Mouse (Mus musculus) retina, postnatal 1 day (tissue): ENCODE data around the gene Sqor.

Source experiments
- DNase-seq: peaks from one replicate; pipeline ENCODE4 v3.0.0-alpha.2; 2012

The Sqor gene

DNA sequence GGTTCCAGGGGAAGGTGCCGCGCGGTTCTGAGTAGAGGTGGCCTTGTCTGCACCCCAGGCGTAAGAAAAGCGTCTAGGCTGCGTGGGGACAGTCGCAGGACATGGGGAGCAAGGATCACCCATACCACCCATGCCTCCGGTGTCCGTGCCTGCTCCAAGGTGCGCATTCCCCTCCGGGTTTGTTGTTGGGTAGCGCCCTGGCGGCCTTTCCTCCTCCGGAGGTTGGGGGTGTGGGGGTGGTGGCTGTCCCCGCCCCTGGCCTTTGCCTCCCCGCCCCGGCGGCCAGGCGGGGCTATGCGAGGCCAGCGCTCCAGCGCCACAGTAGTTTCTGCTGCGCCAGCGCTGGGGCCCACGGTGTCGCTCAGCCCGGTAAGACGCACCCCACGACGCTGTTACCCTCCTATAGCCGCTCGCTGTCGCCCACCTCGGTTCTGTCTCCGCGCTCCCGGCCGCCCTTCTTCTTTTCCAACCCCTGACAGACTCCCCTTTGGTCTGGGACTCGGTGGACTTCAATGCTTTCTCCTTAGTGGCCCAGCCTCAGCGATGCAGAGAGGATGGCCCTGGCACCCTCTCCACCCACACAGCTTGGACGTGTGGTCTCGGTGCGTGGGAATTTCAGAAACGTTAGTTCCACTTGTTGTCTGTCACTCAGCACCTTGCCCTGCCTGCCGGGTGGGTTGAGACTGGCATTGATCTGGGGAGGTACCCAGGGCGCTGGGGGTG is at the start of gene Sqor:
Sqor (plus strand) TSS at position 167 of the 723 bp plus-strand sequence.
- peak; percentile 58 for DNase-seq

DNA sequence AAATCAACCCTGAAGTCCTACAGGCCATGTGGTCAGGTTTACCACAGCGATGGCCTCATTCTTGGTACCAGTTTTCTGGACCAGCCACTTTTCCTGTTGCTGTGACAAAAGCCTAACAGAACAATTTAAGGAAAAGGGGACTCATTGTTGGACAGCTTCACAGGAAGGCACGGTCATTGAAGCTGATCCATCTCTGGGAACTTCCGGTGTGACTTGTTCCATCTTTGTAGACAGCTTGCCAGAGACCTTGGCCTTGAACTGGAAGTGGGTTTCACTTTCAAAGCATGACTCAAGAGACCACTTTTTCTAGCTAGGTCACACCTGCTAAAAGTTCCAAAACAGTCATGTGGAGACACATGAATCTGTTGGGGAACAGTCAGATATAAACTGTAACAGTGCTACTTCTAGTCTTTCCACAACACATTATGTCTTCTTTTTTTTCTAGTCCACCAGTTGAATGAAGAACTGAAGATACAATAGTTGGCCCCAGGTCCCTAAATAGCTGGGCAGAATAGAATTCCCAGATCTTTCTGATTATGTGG is 48.7 kb upstream of the Sqor start:
- no peak for DNase-seq

DNA sequence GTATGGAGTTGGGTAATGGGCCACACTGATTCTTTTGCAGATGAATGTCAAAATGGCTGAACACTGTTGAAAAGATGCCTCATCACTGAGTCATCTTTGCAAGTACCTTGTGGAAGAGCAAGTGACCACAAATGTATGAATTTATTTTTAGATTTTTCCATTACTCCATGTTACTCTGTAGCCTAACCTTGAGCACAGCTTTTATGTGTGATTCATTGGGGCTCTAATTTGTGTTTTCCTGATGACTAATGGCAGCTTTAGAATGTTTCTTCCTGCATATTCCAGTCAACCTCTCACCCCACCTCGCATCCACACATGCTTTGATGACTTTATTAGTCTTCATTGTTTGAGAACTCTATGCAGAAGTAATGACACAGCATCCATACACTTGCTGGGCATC is 45.8 kb upstream of the Sqor start:
- no peak for DNase-seq

- DNase-seq, result no peak
Measured at GRCm38 (mm10) chr2:122720564-122720963, 44.5 kb upstream of the Sqor start.

DNA sequence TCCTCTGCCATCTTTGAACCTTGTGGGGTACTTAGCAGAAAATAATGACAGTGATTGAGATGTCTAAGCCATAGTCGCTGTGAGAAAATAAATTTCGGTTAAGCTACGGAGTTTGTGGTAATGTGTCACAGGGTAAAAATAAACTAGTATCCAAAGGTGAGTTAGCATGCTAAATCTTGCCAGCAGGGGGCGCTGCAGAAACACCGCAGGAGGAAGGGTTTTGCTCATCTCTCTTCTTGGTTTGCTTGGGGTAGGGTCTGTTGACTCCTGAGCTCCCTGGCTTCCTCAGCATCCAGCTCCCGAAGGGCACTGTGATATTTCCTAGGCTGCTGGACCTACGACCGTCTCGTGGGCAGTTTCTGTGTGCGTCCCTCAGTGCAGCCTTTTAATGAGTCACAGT is 39.4 kb upstream of the Sqor start:
- peak; percentile 38 for DNase-seq

GRCm38 (mm10) chr2:122731456-122731855 is 33.6 kb upstream of the Sqor start:
- no peak for DNase-seq

DNA sequence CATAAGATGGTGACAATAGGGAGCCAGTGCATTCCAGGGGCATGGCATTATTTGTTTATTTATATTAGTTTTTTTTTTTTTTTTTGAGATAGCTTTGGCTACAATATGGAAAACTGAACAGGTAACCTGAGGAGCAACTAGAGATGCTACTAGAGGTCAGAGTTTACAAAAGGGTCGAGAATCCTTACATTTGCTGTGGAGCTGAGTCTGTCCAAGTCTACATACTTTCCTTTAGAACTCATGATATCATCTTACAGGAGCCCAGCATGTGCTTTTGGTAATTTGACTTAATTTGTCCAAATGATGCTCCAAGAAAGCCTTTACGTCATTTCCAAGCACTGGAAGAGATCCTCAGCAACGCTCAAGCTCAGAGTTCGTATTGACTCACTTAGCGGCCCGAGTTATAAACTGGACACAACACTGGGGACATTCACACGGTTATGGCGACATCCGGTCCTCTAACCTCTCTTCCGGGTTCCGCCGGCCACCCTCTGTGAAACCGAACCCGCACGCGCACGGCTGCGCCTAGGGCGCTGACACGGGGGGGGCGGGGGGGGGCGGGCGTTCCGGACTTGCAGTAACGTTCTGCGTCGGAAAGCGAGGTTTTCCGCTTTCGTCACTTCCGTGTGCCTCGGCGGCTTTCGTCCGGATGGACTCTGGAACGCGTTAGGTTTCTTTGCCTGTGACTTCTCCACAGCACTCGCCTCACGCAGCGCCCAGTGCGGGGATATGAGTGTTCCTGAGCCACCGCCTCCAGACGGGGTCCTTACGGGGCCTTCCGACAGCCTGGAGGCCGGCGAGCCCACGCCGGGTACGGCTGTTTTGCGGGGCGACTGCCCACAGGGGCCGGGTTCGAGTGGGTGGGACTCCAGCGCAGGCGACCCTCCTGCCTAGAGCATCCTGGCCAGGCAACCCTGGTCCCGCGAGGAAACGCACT is 26.9 kb upstream of the Sqor start, which contains the start of gene Bloc1s6:
Bloc1s6 (plus strand) TSS at position 610 of the 937 bp plus-strand sequence.
- DNase-seq, result peak; percentile 97

DNA sequence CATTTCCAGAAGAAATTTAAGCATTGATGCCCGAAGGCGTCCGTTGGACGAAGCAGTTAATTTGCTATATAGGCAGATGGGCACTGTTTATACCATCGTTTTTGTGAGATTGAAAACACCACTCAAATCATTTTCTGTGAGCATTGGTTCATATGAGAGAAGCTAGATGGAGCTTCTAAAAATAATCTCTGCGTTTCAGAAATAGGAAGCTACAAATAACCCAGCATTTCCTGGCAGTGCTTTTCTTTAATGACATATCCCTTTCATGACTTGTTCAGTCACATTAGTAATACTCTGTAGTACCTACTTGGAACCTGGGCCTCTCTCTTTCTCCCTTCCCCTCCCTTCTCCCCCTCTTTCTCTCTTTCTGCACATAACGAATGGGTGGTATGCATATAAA is 26.0 kb upstream of the Sqor start:
- no peak for DNase-seq

GRCm38 (mm10) chr2:122746461-122746860 is 18.6 kb upstream of the Sqor start:
- DNase-seq, result no peak

GRCm38 (mm10) chr2:122753739-122754343 is 11.2 kb upstream of the Sqor start:
- peak; percentile 71 for DNase-seq

DNA sequence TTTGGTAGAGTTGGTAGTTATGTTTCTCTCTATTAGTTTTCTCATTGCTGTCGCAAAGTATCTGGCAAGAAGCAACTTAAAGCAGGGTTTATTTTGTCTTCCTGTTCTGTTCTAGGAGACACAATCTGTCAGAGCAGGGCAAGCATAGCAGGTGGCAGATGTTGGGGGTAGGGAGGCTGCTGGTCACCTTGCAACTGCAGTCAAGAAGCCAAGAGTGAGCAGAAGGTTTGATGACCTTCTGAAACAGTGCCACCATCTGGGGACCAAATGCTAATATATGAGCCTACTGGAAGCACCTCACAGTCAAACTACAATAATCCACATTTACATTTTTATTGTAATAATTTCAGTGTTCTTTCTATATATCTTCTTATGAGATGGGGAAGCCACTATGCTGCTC is 5.2 kb upstream of the Sqor start:
- no peak for DNase-seq

- no peak for DNase-seq
Measured at GRCm38 (mm10) chr2:122762991-122763390, 2.0 kb upstream of the Sqor start.

DNA sequence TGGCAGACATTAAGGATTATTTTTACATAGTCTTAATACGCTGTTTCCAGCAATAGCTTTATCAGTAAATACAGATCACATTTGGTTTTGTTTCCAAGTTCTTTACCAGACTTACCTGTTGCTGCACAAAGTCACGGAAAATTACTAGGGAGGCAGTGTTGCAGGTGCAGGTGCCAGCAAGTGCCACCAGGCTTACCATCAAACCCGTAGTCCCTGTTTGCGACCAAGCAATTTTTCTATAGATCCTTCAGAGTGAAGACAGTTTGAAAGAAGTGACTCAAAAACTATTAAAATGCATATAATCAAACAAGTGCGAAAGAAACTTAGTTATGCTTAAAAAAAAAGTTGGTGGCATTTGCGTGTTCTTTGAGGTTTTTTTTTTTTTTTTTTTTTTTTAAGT is 511 bp upstream of the Sqor start:
- no peak for DNase-seq

DNA sequence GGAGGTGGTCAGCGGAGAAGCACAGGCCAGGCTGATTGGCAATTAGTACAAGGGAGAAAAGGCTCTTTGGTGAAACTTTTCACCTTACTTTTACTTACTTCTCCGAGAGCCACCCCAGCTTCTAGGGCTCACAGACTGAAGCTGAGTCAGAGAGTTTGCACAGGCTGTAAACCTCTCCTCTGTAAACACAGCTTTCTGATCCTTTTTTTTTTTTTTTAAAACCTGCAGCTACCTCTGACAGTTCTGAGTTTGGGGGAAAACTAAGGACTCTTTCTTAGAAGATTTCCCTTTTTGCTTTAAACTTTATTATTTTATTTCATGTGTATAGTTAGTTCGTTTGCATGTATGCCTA is 733 bp downstream of the Sqor start:
- no peak for DNase-seq

DNA sequence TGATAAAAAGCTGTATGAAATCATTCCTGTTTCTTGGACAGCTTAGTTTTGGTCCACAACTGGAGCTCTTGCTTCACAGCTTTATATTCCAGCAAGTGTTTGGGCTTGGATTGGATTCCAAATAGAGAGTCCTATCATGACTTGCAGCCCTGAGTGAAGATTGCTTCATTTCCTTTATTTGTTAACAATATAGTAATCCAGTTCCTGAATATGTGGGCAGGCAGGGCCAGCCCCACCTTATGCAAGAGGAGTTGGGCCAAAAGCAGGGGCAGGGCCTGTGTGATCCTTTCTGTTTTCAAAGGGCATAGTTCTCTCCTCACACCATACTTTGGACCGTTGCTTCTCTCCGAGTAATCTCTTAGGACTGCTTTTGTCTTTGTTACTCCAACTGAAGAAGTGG is 6.0 kb downstream of the Sqor start:
- DNase-seq, result no peak

- no peak for DNase-seq
Measured at GRCm38 (mm10) chr2:122772899-122773298, 7.9 kb downstream of the Sqor start.

GRCm38 (mm10) chr2:122775491-122775890 is 10.5 kb downstream of the Sqor start:
- DNase-seq, result no peak

DNA sequence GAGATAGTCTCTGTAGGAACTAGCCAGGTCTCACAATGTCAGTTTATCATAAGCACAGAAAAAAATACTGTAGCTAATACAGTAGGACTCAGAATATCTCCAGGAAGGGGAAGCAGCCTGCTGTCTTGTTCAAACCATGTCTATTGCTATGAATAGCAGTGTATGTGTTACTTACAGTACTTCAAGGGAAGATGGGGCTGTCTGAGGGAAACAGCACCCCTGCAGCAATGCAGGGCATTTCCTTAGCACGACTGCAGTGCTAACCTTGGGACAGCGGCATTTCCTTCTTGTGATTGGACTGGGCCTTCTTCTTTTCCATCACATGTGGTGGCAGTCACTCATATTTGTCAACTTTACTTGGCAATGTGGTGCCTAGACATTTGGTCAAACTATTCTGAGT is 11.8 kb downstream of the Sqor start:
- DNase-seq, result no peak

DNA sequence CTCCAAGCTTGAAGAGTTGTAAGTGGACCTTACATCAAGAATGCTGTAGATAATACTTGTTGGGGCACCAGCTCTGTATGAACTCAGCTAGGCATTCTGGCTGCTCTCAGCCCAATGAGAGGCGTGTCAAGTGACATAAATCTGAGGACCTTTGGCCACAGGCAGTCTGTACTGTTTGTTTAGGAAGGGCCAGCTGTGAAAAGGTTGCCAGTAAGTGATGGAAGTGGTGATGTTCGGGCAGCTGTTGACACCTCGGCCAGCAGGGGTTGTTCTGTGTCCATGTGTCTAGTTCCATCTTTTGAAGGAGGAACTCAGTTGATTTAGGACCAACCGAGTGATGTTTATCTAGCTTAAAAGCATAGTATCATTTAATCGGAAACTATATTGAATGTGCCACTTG is 14.9 kb downstream of the Sqor start:
- DNase-seq, result no peak

DNA sequence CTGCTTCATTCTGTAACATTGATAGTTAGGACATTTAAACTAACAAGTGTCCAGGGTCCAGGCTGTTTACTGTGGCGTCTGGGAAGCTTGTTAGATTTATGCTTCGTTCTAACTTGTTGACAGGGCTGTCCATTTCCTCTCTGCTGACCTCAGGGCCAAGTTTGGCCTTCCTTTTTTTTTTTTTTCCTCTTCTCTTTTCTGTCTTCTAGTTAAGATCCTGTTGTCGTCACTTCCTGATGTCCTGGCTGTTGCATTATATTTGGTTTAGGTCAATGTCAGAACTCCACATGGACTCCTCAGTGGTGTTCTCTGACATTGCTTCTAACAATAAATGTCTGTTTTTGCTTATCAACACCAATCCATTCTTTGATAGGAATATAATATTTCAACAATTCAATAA is 15.4 kb downstream of the Sqor start:
- no peak for DNase-seq

- no peak for DNase-seq
Measured at GRCm38 (mm10) chr2:122781590-122782356, 16.7 kb downstream of the Sqor start.

GRCm38 (mm10) chr2:122783730-122784129 is 18.7 kb downstream of the Sqor start:
- no peak for DNase-seq

DNA sequence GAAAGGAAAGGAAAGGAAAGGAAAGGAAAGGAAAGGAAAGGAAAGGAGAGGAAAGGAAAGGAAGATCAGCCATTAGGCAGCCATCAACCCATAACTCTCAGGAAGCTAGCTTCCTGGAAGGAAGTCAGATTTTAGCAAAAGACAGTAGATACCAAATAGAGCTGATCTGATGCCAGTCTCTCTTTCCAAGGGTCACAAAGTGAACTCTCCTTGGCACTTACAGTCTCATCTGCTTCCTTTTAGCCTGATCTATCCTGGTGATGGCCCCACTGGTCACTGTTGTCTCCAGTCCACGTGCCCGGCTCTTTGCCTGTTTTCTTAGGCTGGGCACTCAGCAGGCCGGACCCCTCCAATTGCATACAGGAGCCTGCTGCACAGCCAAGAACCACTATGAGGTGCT is 19.7 kb downstream of the Sqor start:
- no peak for DNase-seq
